Mouse (Mus musculus) left cerebral cortex, postnatal 10 days (tissue): ENCODE data around the gene Slc35d1. TPM values are rescaled to one million over a fixed set of nuclear protein-coding genes. Genes with fewer than 3 reads are reported as not detected.
"Not testable (repeated sequence)": the region's sequence is repeated elsewhere in the genome, so short reads cannot be mapped to it uniquely, and the experiment has no call there.

Experiments
- DNase-seq, 2 experiments: peaks; one replicate each; pipeline ENCODE4 v3.0.0; 2021 to 2022; ENCODE audit warnings: low spot score in 2 of 2, mixed read lengths in 1 of 2; ENCODE audit errors: extremely low spot score in 1 of 2
- intact Hi-C: fragments of 180-260 bp; cut with DNase I; formaldehyde crosslinking; loops from one replicate; pipeline ENCODE4 v1.15.1; 2025
- total RNA-seq, 2 experiments: library from RNA; stranded (reverse); gene quantifications; 2 replicates each; pipeline ENCODE4 v1.2.3; 2021

The Slc35d1 gene
- total RNA-seq, 2 experiments from 2014 or later = 12.0 to 13.4 TPM

DNA sequence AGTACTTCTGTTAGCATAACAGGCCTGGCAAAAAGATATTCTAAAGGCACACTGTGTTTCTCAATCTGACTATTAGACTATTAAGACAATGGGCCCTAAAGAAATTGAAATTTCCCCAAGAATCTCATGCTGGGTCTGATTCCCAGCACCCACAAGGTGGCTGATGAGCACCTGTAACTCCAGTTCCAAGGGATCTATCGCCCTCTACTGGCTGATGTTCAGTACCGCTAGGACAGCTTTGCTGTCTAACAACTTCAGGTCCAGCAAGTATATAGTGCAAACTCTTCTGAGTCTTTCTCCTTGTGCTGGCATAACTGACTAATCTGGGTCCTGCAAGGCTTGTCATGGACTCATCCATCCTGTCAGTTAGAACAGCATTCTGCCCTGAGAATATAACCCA is 22.5 kb downstream of the Slc35d1 start:
- DNase-seq = no peak
- intact Hi-C loops = no loop called here

DNA sequence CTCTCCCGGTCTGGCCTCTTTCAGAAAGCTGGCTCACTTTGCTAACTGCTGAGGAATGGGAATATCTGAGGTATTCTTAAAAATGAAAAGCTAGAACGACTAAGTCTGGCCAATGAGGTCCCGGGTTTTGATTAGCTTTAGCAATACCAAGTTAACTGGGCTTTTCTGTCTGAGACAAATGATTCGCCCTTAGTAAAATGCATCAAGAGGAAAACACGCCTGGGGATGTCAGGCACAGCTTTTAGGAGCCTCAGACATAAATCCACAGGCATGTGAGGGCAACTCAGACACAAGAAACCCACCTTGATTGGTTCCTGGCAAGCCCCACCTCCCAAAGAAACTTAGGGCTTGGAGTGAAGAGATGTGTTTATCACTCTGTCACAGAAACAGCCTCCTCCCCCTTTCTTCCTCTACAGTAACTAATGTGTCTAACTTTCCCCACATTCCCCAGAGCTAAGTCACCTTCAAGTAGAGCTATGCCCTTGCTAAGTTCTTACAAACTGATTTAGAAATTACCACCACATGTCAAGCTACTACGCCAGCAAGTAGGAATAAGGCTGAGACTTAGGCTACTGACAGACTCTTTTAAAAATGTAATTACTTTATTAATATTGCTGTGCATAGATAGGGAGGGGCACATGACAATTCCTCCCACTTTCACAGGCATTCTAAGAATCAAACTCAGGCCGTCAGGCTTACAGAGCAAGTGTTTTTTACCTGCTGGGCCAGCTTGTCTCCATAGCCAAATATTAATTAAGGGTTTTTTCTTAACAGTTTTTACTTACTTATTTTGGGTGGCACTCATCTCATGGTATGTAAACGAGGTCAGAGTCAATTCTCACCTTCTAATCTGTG is 26.0 kb downstream of the Slc35d1 start:
- no peak for DNase-seq
- intact Hi-C loops = no loop called here

DNA sequence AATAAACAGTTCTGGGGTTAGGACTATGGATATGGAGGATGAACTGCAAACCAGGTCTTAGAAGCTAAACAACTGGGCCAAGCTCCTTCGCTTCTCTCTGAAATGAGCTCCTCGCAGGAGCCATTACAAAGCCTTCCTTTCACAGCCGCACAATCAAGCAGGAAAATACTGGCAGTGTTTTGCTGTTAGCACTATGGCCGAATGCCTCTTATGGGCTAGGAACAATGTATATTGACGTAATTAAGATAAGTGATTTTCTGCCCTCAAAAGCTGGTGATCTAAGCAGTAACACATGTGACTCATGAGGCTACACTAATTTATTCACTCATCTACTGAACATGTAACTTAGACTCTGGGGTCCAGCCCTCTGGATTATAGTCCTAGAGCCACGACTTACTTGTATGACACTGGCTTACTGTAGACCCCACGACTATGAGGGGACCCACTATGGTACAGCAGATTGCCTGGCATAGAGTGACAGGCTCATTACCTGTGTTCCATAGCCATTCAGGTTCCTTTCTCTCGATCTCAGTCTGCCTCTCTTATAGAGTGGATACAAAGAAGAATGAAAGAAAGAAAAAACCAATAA is 34.6 kb downstream of the Slc35d1 start:
- intact Hi-C loops = no loop called here
- no peak for DNase-seq

GRCm38 (mm10) chr4:103179581-103179980 is 35.4 kb downstream of the Slc35d1 start:
- intact Hi-C loops = no loop called here
- DNase-seq = no peak

DNA sequence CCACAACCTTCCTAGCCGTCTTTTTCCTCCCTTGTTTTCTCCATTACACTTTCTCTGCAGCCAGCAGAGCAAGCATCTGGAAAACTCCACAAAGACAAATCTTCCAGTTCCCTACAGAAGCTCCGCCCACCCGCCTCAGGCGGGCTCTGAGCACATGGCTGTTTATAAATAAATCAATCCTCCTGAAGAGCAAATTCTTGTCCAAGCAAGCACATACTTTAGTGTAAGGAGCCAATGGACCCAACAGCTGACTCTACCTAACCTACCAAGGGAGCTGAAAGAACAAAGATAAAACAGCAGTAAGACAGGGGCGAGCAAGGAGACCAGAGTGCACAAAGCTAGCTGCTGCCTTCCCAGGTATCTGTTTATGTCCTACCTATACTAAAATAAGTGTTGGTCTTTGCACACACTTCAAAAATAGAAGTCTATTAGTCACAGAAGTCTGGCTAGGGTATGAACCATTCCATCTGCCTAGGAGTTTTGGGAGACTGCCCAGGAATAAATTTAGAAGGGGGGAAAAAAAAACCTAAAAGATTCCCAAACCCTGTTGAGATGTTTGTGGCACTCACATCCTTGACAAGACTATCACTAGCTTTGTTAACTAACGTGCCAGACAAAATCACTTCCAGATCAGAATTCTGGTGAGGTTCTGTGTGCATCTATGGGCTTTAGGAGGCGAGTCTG is 36.2 kb downstream of the Slc35d1 start:
- intact Hi-C loops = no loop called here
- DNase-seq = peak in 1 of 2 experiments; percentile 58

DNA sequence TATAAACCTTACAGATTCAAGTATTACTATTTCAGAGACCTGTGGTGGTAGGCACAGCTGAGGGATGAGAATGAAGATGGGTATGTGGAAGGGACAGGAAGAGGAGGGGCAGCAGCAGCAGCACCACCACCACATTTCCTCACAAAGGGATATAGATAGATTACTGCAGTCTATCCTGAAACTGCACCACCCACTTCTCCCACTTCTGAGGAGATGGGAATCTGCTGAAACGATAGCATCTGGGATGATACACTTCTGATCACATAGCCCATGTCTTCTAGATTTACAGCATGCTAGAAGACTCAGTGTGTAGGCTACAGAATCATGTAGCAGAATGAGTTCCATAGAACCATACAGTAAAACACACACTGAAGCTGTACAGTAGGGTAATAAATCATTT is 37.3 kb downstream of the Slc35d1 start:
- DNase-seq = no peak
- intact Hi-C loops = no loop called here

DNA sequence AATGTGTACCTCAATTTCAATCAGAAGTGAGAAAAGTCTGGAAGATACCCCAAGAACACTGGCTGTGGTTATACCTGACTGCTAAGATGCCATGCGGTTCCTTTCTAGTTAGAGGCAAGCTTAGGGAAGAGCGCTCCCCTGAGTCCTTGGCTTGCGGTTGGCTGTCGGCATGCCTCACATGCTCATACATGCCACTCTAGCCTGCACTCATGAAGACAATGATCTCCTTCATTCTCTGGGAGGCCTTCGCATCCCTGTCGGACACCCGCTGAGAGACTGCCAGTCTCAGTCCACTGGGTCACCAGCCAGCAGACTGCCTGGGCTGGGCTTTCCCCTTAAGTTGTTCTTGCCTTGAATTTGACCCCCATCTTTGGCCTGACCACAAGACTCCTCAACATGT is 41.0 kb downstream of the Slc35d1 start:
- intact Hi-C loops = no loop called here
- peak in 1 of 2 experiments; percentile 42 for DNase-seq

DNA sequence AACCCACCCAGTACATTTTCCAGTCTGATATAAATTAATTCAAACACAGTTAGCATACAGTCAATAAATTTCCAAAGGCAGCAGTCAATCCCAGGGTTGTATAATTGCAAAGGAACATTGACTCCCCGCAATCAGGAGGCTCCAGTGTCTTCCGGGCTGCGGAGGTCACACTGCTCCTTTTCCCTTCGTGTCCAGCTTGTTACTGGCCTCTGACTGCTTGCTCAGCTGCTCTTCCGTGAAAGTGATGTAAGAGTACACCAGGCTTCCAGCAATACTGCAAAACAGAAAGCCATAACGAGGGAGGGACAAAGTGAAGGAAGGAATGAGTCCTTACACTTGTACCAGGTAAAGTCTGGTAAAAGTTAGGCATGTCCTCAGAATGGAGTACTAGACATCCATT is 41.5 kb downstream of the Slc35d1 start:
- DNase-seq = no peak
- intact Hi-C loops = no loop called here

DNA sequence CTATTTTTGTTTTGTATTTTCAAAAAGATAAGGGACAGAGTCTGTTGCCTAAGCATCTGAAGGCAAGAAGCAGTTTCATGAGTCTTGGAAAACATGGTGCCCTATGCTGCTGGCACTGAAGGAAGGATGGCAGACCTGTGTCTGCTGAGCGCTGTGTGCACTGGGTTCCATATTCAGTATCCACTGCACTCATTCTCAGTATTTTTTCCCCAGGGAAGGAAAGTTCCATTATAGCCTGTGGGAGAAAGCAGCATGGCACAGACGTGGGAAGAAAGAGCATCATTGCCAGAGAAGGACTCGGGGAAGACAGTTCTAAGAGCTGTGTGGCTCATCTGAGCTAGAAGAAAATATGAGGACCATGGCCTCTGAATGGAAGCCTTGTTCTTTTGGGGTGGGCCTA is 43.7 kb downstream of the Slc35d1 start:
- peak in 1 of 2 experiments; percentile 15 for DNase-seq
- intact Hi-C loops = no loop called here

- DNase-seq, intact Hi-C loops: not testable (repeated sequence)
These were observed 48.8 kb downstream of the Slc35d1 start for GRCm38 (mm10) chr4:103166198-103166597.

DNA sequence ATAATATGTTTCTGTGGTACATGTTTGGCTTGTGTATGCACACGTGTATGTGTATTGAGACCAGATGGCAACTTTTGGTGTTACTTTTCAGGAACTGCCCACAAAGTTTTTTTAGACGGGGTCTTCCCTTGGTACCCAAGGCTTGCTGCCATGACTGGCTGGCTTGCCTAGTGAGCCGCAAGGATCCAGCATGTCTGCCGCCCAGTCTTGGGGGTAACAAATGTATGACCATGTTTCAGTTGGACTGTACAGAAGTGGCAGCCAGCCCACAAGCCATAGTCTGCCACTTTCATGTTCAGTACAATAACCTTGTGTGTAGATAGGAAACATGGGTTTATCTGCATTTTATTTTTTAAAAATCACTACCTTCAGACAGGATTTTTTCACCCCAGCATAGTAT is 56.2 kb downstream of the Slc35d1 start:
- intact Hi-C loops = no loop called here
- no peak for DNase-seq

- no peak for DNase-seq
- intact Hi-C loops = no loop called here
These were observed 63.0 kb downstream of the Slc35d1 start for GRCm38 (mm10) chr4:103151946-103152345.

GRCm38 (mm10) chr4:103146339-103146738 is 68.6 kb downstream of the Slc35d1 start:
- intact Hi-C loops = loop anchor here (2.0 kb wide), 1 partner anchor 160 kb away; no protein-coding TSS in a partner anchor
- peak; percentile 38 to 80 for DNase-seq

DNA sequence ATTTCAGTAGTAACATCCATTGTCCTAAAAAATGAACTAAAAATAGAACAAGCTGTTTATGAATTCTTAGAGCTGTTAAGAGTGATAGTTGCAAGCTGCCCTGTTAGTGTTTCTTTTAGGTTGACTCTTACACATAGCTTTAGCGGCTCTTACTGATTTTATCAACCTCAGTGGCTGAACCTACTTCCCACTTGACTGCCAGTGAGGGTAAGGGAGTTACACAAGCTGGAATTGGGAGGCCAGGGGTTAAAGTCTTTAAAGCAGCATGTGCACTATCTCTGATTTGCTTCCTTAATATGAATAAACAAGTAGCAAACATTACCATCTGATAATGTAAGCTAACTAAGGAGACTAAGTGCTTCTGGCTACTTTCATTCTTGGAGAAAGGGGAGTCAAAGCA is 78.0 kb downstream of the Slc35d1 start:
- DNase-seq = no peak
- intact Hi-C loops = no loop called here

DNA sequence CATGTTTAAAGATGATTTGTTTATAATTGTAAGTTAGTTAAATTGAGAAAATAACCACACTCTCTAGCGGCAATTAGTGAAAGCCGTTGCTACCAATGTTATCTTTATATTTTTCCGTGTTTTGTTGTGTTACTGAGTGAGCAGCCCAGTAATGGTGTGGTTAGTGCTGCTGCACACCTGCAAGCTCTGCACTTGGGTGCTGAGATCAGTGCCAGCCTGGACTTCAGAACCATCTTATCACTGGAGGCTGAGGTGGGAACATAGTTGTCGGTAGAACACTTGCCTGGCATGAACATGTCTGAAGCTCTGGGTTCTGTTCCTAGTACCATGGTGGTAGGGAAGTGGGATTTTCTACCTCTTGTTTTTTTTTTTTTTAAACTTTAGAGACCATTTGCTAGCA is 88.4 kb downstream of the Slc35d1 start:
- intact Hi-C loops = no loop called here
- DNase-seq = no peak

DNA sequence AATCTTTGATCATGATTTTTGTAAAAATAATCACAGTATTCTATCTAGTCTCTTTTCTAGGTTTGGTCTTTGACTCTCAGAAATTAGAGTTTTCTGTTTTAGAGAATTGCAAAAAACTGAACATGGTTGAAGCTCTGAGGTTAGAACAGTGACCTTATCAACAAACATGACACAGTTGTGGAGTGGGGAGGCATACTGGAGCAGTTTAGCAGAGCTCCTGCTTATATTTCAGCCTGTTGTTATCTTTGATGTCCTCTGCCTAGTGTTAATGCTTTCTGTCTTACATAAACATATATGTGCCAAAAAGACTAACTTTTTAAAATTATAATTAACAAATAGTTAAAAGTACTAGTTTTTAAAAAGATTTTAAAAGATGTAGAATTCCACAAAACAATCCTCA is 91.4 kb downstream of the Slc35d1 start:
- no peak for DNase-seq
- intact Hi-C loops = no loop called here

- intact Hi-C loops = no loop called here
These were observed 91.9 kb downstream of the Slc35d1 start for GRCm38 (mm10) chr4:103123086-103123485.

DNA sequence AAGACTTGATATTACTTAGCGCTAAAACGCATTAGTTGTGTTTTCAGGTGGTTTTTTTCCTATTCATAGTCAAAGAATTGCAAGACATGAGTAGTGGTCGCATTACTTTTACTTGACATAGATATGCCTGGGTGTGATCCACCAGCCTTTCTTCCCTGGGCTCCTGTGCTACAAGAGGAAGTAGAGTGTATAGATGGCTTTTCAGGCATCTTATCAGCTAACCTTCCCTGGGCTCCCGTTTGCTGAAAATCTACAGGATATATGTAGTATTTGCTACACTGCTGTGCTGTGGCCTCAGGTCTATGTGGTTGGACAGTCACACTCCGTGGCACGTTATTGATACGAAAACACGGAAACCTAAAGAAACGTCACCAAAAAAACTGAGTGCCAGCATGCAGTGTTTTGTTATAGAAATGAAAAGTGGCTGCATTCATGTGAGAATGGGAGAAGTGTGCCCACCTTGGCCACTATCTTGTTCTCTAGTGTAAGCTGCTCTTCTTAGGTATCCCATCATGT is 94.0 kb downstream of the Slc35d1 start:
- intact Hi-C loops = no loop called here

More at GRCm38 (mm10) chr4:103123086-103123485, 91.9 kb downstream of the Slc35d1 start:
- DNase-seq = no peak

More for the DNA sequence above, 94.0 kb downstream of the Slc35d1 start:
- no peak for DNase-seq
